Mouse (Mus musculus) lung, postnatal 0 days (tissue): ENCODE measurements at regions not wholly inside any gene's neighbourhood (a gene's known extent, or its start where the extent isn't known, plus 50 kb on each side); places are given as distances from the start of the nearest gene placed in this dataset.

Experiments used
- CTCF ChIP-seq: IDR thresholded peaks from 2 replicates; pipeline ENCODE4 v1.5.1; 2016; ENCODE audit warnings: antibody characterized with exemption, mild to moderate bottlenecking
- EP300 ChIP-seq: IDR thresholded peaks from 2 replicates; pipeline ENCODE4 v1.6.1; 2016; ENCODE audit warnings: antibody characterized with exemption, mild to moderate bottlenecking, control low read depth

DNA sequence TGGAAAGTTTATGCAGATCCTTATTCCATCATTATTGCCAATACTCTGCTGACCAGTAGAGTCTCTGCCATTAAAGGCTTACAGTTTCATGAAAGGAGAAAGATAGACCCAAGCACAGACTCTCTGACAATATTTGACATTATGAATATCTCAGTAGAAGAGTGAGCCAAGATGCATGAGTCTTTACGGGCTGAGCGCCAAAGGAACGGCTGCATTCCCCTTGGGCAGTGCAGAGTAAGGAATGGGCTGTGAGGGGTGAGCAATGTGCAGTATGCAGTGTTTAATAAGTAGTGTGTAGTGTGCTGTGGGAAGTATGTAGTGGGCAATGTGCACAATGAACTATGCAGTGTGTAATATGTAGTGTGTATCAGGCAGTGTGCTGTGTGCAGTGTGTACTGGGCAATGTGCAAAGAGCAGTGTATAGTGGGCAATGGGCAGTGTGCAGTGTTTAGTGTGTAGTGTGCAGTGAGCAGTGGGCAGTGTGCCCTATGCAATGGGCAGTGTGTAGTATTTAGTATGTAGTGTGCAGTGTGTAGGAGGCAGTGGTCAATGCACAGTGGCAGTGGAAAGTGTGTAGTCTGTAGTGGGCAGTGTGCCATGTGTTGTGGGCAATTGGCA, 671.8 kb downstream of the 5730522E02Rik start:
- TF ChIP-seq CTCF: no peak
- TF ChIP-seq EP300: no peak
